Mouse (Mus musculus) ES-Bruce4 (cell line): ENCODE measurements at regions not wholly inside any gene's neighbourhood (a gene's known extent, or its start where the extent isn't known, plus 50 kb on each side); places are given as distances from the start of the nearest gene placed in this dataset.

Experiments
- CTCF ChIP-seq: IDR thresholded peaks from one replicate; pipeline ENCODE4 v1.8.1; 2011; ENCODE audit warnings: low read depth, low read length
- EP300 ChIP-seq: IDR thresholded peaks from 2 replicates; pipeline ENCODE4 v1.6.1; 2011; ENCODE audit warnings: low read depth, low read length; ENCODE audit not compliant: insufficient read depth
- POLR2A ChIP-seq: IDR thresholded peaks from one replicate; pipeline ENCODE4 v1.8.1; 2011; ENCODE audit warnings: low read length; ENCODE audit not compliant: insufficient read depth

- TF ChIP-seq CTCF = no peak
- TF ChIP-seq POLR2A = no peak
- TF ChIP-seq EP300 = no peak
Observed at GRCm38 (mm10) chr2:101300106-101300505, 324.4 kb upstream of the Rag2 start.
